Mouse (Mus musculus) megakaryocyte progenitor cell, adult 5-6 weeks (primary cell): ENCODE data around the gene Wbp2nl. TPM values are rescaled to one million over a fixed set of nuclear protein-coding genes. Genes with fewer than 3 reads are reported as not detected.
"Not testable (repeated sequence)": the region's sequence is repeated elsewhere in the genome, so short reads cannot be mapped to it uniquely, and the experiment has no call there.

Experiments used
- ATAC-seq: replicated peaks from 2 replicates; pipeline ENCODE4 v1.8.0; 2016; ENCODE audit warnings: mild to moderate bottlenecking, moderate TSS enrichment, inconsistent platforms; ENCODE audit not compliant: poor library complexity
- total RNA-seq, 2 experiments: library from RNA; stranded (forward) in 1 of 2; stranded (reverse) in 1 of 2; fragments of 157-497, 149-512 nt in 1 of 2; fragments of 200-1000 nt in 1 of 2; gene quantifications; 2 replicates each; pipeline versions ENCODE4 v1.2.3 to v1.2.4; 2015 to 2017

The Wbp2nl gene
- total RNA-seq, 2 experiments from 2014 or later, result 0.17 TPM; not detected in 1

DNA sequence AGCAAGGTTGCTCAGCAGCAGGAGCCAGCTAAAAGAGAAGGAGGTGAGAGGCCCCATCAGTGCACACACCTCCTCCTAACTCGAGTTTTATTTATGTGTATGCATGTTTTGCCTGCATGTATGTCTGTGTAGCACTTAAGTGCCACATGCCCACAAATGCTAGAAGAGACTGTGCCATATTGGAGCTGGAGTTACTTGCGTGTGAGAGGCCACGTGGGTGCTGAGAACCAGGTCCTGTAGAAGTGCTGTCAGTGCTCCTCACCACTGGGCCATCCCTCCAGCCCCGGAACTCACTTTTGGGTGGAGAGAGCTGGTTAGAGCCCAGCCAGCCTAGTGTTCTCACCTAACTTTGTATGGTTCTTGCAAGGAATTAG, 48.5 kb downstream of the Wbp2nl start:
- ATAC-seq, result no peak

DNA sequence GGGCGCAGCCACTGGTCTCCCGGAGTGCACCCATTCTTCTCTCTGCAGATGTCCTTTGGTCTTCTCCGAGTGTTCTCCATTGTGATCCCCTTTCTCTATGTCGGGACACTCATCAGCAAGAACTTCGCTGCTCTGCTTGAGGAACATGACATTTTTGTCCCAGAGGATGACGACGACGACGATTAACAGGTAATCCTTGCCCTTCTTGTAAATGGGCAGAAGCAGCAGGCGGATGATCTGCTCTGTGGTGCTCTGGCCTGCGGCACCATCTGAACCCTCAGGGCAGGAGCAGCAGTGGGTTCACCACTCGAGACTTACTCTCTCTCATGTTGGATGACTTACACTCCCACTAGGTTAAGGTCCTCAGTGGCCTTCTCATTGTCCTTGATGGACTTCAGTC, 49.1 kb downstream of the Wbp2nl start:
- no peak for ATAC-seq

DNA sequence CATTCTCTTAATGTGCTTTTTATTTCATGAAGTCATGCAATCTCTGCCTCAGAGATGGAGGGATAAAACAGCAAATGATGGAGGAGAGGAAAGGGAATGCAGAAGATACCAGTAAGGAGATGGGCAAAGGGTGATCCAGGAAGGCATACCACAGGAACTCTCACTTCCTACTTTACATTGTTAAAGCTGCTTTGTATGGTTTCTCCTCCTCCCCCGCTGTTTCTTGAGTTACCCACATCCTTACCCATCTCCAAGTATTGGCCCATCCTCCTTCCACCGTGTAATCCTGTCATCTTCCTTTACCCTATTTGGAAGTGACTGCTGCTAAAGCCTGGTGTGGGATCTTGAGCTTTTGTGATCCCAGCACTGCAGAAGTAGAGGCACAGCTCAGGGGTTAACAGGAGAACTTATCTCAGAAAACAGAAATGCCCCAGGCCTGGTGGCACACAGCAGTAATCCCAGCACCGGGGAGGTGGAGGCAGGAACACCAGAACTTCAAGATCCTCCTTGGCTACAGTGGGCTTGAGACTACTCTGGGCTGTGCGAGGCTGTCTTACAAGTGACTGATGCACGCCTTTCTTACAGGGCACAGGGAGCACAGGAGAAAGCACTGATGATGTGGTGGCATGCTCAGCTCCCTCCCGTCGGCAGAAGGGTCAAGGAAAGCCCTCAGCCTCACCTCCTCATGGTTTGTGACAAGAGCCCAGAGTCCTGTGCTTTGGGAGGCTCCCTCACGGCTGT, 49.7 kb downstream of the Wbp2nl start:
- ATAC-seq, result peak; percentile 22

DNA sequence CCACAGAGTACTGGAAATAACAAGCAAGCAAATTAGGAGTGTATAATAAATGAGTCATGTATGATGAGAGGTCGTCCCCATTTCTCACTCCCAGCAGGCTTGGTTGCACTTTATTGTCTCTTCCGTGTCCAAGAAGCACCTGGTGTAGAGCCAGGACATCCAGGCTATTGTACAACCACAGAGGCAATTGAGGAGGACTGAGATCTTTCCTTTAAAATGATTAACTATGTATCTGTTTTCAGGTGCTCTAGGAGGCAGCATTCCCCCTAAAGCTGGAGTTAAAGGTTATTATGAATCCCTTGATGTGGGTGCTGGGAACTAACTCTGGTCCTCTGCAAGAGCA, 50.2 kb downstream of the Wbp2nl start:
- no peak for ATAC-seq

DNA sequence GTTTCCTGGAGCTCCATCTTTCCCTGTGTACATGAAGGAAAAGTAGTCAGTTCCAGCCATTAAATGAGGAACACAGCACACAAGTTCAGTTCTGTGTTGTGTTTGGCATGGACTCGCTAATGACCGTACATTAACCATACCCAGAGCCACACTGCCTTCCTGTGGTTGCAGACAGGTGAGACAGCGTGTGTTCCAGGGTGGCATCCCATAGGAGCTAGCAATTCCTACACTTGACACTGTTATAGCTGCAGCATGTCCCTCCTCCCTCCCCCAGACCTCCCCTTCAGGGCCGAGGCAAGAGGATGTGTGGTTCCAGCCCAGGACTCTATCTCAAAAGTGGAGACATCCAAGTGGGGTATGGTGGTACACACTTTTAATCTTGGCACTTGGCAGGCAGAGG, 51.6 kb downstream of the Wbp2nl start:
- no peak for ATAC-seq

DNA sequence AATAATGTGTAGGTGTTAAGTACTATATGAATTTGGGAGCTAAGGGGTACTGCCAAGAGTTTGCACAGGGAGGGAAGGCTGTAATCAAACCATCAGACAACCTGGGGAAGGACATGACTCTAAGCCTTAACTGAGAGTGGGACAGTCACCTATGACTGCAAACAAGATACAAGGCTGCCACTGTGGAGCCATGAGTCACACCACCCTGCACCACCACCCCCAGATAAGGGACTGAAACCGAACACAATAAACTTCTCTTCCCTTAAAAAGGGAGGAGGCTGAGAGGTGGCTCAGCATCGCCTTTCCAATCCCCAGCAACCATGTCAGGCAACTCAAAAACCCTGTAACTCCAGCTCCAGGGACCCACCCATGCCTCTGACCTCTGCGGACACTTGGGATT, 52.7 kb downstream of the Wbp2nl start:
- ATAC-seq, result peak; percentile 10; the same call in 1 of the 2 replicates

DNA sequence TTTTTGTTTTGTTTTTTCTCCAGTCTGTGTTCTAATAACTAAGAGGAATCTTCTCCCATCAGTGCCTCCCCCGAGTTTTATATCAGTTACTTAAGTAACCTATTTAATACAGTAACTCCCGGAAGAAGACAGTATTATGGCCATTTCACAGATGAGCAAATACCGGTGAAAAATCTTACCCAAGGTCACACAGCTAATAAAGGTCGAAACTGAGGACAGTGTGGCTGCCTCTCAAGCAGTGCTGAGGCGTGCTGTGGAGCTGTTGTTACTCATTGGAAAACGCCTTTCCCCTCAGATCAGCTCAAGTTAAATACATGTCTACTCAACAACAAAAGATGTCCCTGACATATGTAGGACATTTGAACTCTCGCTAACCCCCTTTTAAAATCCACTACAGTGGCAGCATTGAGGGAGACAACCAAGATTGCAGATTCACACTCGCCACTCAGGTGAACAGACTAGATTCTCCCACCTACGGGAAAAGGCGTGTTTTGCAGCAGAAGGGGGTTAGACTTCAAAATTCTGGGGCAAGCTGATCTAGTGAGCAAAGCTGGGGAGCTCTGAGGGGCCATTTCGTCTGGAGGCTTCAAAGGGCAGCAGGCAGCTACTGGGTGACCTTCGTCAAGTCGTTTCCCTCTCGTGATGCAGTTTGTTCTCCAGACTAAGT, 54.5 kb downstream of the Wbp2nl start:
- no peak for ATAC-seq

DNA sequence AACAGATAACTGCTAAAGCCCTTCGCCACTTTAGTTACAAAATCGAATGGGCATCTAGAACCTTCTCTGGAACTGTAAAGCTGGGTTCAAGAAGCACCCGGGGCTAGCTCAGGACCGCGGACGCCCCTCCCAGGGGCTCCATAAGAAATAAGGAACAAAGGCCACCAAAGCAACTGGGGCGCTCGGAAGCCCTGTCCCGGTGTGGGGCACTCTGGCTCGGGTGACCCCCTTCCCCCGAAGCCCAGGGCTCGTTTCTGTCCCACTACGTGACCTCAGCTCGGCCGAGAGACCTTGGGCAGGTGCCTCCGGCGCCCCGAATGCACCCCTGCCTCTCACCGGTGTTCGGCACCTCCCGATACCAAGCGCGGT, 55.0 kb downstream of the Wbp2nl start:
- ATAC-seq, result peak; percentile 4; the same call in 1 of the 2 replicates

DNA sequence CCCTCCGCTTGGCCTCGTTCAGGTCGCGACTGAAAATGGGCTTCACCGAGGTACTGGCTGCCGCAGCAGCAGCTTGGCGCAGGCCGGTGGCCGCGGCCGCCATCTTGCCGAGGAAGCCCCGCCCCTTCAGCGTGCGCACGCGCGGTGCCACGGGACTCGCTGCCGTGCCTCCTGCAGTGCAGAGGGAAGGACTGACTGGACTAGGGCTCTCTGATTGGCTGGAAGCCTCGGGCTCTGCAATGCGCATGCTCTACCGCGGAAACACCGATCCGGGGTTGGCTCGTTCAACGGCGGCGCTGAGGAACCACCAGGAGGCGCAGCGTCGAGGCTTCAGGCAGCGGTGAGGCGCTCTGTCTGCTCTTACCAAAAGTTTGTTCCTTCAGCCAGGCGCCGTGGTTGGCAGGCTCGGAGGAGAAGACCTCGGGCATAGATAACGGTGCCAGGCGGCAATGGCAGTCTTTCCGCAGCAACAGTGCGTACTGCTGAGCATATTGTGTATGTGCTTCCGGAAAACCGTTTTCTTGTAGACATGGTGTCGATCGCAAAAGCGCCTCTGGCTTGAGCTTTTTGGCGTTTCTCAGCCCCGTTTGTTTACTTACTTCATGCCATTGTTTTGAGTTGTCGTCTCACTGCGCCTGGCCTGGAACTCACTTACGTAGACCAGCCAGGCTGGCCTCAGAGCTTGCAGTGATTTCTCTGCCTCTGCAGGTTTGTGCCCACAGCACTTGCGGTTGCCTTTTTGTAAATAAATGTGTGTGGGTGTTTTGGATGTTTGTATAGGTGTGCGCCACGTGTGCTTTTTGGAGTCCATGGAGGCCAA, 55.6 kb downstream of the Wbp2nl start, which contains the start of gene Ndufa6:
Gene Ndufa6 (minus strand): TSS at position 197 of the 820 bp plus-strand sequence.
- ATAC-seq, result peak; percentile 95

DNA sequence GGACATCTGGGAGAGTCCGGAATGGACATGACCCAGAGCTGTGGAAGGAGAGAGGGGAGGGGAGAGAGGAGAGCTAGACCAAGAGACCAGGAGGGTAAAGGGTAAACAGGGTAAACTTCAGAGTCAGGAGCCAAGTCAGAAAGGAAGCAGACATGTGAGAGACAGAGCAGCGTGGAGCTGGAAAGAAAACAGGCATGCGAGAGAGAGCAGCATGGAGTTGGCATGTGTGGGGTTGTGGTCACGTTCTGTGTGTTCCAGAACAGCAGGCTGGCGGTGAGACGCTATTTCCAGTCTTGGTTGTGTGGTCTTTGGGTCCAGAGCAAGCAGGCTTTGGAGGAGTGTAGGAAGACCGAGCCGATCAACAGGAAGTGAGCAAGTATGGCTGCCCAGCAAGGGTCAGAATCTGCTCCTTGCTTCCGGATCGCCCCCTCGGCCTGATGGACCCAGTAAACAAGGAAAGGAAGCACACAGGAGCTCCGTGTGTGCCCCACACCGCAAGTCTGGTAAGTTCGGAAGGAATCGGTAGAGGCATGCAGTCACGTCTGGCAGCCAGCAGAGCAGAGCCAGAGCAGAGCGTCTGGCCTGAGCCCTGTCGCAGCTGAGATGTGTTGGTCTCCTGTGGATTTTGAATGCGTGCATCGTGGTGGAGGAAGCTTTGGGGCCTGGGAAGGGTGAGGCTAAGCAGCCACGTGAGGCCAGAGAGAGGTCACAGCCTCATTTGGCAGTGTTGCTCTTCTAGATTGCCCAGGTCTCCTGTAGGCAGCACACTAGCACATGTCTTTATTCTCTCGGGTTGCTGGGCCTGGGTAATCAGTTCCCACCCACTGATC, 59.9 kb downstream of the Wbp2nl start:
- ATAC-seq, result no peak

DNA sequence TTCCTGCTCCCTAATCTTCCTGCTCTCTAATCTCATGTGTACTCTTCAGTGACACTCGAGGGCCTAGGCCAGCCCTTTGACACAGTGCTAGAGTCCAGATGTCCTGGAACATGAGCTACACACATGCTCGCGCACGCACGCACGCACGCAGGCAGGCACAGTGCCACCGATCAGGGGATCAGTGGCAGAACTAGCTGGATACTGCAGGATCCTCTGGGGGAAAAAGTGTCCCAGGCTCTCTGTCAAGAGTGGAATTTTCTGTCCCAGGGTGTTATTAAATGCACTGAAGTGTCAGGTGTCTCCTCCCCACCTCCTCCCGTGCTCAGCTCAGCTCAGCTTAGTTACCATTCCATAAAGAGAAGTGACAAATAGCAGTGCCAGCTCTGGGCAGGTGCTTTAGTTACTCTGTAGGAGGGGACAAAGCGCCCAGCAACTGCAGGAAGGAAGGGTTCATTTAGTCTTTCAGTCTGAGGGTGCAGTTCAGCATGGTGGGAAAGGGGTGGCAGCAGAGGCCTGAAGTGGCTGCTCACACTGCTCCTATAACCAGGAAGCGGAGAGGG, 62.8 kb downstream of the Wbp2nl start:
- ATAC-seq, result peak; percentile 97

DNA sequence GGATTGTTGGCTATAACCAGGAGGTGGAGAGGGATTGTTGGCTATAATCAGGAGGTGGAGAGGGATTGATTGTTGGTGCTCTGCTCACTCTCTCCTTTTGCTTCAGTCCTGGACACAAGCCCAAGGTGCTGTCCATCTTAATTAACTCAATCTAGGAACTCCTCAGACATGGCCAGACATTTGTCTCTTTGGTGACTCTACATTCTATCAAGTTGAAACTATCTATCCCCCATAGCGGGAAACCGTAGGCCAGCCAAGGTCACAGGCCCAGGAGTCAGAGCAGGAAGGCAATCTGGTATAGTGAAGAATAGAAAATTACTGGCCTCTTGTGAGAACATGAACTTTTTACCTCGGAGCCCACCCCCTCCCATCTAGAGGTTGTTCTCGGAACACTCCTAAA, 63.5 kb downstream of the Wbp2nl start:
- ATAC-seq, result no peak

DNA sequence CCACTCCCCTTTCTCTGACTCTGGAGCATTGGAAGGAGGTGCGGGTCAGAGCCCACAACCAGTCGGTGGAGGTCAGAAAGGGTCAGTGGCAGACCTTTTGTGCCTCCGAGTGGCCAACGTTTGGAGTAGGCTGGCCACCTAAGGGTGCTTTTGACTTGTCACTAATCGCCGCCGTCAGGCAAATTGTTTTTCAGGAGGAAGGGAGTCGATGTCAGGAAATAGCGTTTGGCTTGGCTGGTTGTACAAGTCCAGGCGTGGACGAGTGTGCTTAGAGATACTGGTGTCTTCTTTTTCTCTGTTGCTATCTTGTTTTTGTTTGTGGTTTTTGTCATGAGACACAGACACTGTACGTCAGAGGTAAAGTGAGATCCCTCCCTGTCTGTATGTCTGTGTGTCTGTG, 65.0 kb downstream of the Wbp2nl start:
- ATAC-seq, result not testable (repeated sequence)

Other genes starting within 250 kb of the Wbp2nl start
- not detected in 2 replicates for gene 4930407I10Rik, start 239.8 kb upstream of the Wbp2nl start, total RNA-seq (2015)
- gene 4930407I10Rik, start 239.8 kb upstream of the Wbp2nl start, total RNA-seq (2017), result not detected in 2 replicates
- gene Mei1, start 229.0 kb upstream of the Wbp2nl start, total RNA-seq (2015), result not detected in 2 replicates
- gene Mei1, start 229.0 kb upstream of the Wbp2nl start, total RNA-seq (2017), result not detected in 2 replicates
- 5.5 and 10.4 TPM in 2 replicates for gene Ccdc134, start 171.0 kb upstream of the Wbp2nl start, total RNA-seq (2015)
- gene Ccdc134, start 171.0 kb upstream of the Wbp2nl start, total RNA-seq (2017), result 19.6 and 29.7 TPM in 2 replicates
- gene Srebf2, start 151.8 kb upstream of the Wbp2nl start, total RNA-seq (2015), result 24.7 and 28.3 TPM in 2 replicates
- 21.0 and 23.7 TPM in 2 replicates for gene Srebf2, start 151.8 kb upstream of the Wbp2nl start, total RNA-seq (2017)
- 0.10 and 0.12 TPM in 2 replicates for gene Shisa8, start 86.1 kb upstream of the Wbp2nl start, total RNA-seq (2015)
- gene Shisa8, start 86.1 kb upstream of the Wbp2nl start, total RNA-seq (2017), result 0.27 and 3.2 TPM in 2 replicates
- 2.1 and 2.4 TPM in 2 replicates for gene Tnfrsf13c, start 74.6 kb upstream of the Wbp2nl start, total RNA-seq (2015)
- 0.34 and 0.92 TPM in 2 replicates for gene Tnfrsf13c, start 74.6 kb upstream of the Wbp2nl start, total RNA-seq (2017)
- gene Cenpm, start 54.2 kb upstream of the Wbp2nl start, total RNA-seq (2015), result 32.9 and 42.6 TPM in 2 replicates
- gene Cenpm, start 54.2 kb upstream of the Wbp2nl start, total RNA-seq (2017), result 16.5 and 24.9 TPM in 2 replicates
- gene 1500009C09Rik, start 46.6 kb upstream of the Wbp2nl start, total RNA-seq (2015), result not detected in 2 replicates
- gene 1500009C09Rik, start 46.6 kb upstream of the Wbp2nl start, total RNA-seq (2017), result not detected in 2 replicates
- gene Sept3, start 24.1 kb upstream of the Wbp2nl start, total RNA-seq (2015), result 0.07 TPM in 1 of 2 replicates, not detected in the other
- 0.08 TPM in 1 of 2 replicates, not detected in the other for gene Sept3, start 24.1 kb upstream of the Wbp2nl start, total RNA-seq (2017)
- gene Naga, start 40.0 kb downstream of the Wbp2nl start, total RNA-seq (2015), result 39.9 and 43.8 TPM in 2 replicates
- 37.1 and 37.3 TPM in 2 replicates for gene Naga, start 40.0 kb downstream of the Wbp2nl start, total RNA-seq (2017)
- 2.0 and 3.5 TPM in 2 replicates for gene Pheta2, start 40.0 kb downstream of the Wbp2nl start, total RNA-seq (2015)
- 5.2 and 7.4 TPM in 2 replicates for gene Pheta2, start 40.0 kb downstream of the Wbp2nl start, total RNA-seq (2017)
- gene Smdt1, start 40.0 kb downstream of the Wbp2nl start, total RNA-seq (2015), result 155 and 168 TPM in 2 replicates
- gene Smdt1, start 40.0 kb downstream of the Wbp2nl start, total RNA-seq (2017), result 94.0 and 121 TPM in 2 replicates
- gene Ndufa6, start 55.4 kb downstream of the Wbp2nl start, total RNA-seq (2015), result 244 and 269 TPM in 2 replicates
- gene Ndufa6, start 55.4 kb downstream of the Wbp2nl start, total RNA-seq (2017), result 136 and 168 TPM in 2 replicates
- gene Cyp2d22, start 81.3 kb downstream of the Wbp2nl start, total RNA-seq (2015), result 1.7 TPM in 1 of 2 replicates, not detected in the other
- 0.03 TPM in 1 of 2 replicates, not detected in the other for gene Cyp2d22, start 81.3 kb downstream of the Wbp2nl start, total RNA-seq (2017)
- not detected in 2 replicates for gene Cyp2d11, start 95.1 kb downstream of the Wbp2nl start, total RNA-seq (2015)
- gene Cyp2d11, start 95.1 kb downstream of the Wbp2nl start, total RNA-seq (2017), result not detected in 2 replicates
- gene Cyp2d10, start 108.2 kb downstream of the Wbp2nl start, total RNA-seq (2015), result not detected in 2 replicates
- not detected in 2 replicates for gene Cyp2d10, start 108.2 kb downstream of the Wbp2nl start, total RNA-seq (2017)
- not detected in 2 replicates for gene Cyp2d9, start 134.5 kb downstream of the Wbp2nl start, total RNA-seq (2015)
- gene Cyp2d9, start 134.5 kb downstream of the Wbp2nl start, total RNA-seq (2017), result not detected in 2 replicates